Mouse (Mus musculus): Measurements from ENCODE around the gene Qrich1. TPM values are rescaled to one million over a fixed set of nuclear protein-coding genes. Genes with fewer than 3 reads are reported as not detected.
"Not testable (repeated sequence)": the region's sequence is repeated elsewhere in the genome, so short reads cannot be mapped to it uniquely, and the experiment has no call there.

The Qrich1 gene
- total RNA-seq, 2 experiments from 2014 or later, result 58.8 to 59.5 TPM

- intact Hi-C loops (cut with DNase I; ENCODE audit: low total_unique reads), result no loop called here
- no peak for DNase-seq
Measured at GRCm38 (mm10) chr9:108575321-108576297, 59.0 kb downstream of the Qrich1 start.

- no peak for DNase-seq
- intact Hi-C loops (cut with DNase I; ENCODE audit: low total_unique reads), result no loop called here
Measured at GRCm38 (mm10) chr9:108577025-108577424, 60.4 kb downstream of the Qrich1 start.

DNA sequence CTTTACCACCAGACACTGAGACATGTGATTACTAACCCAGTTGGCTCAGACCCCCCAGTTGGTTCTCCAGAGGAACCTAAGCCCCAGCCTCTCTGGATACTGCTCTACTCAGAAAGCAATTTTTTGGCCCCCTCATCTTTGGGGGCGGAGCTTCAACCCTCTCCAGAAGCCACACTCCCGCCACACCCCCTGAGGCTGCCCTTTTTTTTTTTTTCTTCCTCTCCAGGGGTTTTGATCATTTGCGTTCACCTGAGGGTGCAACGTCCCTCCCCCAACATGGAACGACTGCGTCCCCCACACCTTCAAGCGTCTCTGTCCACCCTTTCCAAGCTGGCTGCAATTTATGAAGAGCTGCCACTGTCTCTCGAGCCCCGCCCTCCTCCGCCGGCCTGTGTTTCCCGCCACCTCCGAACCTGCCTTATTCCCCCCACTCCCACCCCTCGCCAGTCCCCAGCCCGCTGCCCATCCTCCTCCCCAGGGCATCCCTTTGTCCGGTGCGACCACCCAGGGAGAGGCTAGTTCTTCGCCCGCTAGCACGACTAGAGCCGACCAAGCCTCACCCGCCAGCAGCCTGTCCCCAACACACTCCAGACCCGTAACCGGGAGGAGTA is 61.4 kb downstream of the Qrich1 start:
- peak; percentile 72 for DNase-seq
- intact Hi-C loops (cut with DNase I; ENCODE audit: low total_unique reads), result no loop called here

DNA sequence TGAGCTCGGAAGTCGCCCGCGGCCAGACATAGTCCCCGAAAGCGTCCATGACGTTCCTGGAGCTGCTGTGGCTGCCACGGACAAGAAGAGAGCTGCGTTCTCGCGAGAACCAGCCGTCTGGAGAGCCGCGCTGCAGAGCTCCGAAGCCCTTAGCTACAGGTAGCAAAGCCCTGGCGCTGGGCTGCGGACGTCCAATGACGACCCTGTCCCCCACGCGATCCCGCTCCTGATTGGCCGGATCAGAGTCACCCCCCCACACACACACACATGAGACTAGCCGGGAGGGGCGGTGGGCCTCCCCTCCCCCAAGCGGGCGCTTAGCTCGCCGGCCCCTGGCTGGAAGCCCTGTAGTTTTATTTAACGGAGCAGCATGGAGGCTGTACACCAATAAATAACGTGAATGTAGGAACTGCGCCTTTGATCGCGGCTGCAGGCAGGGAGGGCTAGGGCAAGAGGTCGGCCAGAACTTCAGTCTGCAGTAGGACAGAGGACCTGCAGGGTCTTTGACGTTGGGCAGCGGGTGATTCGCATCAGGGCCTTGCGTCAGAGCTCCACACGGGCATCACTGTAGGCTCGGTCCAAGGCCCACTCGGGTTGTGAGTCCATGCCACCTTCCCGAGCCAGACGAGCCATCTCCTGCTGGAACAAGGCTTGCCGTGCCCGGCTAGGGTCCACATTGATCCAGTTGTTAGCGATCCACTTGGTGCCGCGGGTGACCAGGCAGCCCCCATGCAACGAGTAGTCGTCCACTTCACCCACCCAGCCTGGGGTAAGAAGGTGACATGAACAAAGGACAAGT is 62.1 kb downstream of the Qrich1 start, which contains the start of gene Wdr6:
Wdr6 (minus strand) TSS at position 195 of the 799 bp plus-strand sequence.
- intact Hi-C loops (cut with DNase I; ENCODE audit: low total_unique reads), result no loop called here
- peak; percentile 94 for DNase-seq

DNA sequence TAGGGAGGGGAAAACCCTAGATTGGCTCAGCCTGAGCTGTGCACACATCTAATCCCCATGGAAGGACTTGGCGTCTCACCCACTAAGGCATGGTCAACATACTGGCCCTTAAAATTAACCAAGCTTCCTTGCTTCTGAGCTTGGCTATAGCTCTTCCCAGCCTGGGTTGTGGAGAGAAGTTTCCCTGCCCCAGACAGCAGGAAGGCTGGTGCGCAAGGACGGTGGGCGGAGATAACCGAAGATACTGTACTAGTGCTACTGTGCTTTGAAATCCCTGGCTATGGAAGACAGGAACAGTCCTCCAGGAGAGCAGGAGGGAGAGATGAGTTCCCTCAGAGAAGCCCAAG is 62.7 kb downstream of the Qrich1 start:
- intact Hi-C loops (cut with DNase I; ENCODE audit: low total_unique reads), result no loop called here
- DNase-seq, result no peak

DNA sequence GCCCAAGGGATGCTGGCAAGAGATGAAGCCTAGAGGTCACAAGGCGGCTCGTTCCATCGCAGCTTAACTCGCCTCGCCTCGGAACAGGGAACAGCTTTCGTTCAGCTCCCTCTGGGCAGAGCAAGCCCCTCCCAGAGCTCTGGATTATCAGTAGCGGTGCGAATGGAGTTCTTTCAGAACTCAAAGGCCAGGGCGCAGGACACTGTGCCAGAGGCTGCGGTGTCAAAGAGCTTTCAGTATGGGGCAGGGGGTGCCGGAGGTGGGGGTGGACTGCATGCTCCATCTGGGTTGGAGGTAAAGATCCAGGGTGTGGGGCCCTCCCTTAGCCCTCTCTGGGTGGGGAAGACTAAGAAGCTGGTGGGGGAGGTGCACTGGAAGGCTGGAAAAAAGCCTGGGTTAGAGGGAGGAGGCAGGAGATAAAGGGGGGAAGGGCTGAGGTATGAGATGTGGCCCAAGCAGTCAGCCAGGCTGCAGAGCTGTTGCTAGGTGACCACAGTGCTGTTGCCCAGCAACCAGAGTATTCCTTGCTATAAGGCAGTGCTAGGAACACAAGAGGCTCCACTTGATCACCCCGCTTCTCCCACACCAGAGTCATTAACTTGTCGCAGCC is 71.1 kb downstream of the Qrich1 start:
- DNase-seq, result peak; percentile 64

GRCm38 (mm10) chr9:108589229-108589628 is 72.6 kb downstream of the Qrich1 start:
- DNase-seq, result no peak
- intact Hi-C loops (cut with DNase I; ENCODE audit: low total_unique reads), result no loop called here

More for the DNA sequence above, 71.1 kb downstream of the Qrich1 start:
- intact Hi-C loops (cut with DNase I; ENCODE audit: low total_unique reads), result no loop called here

GRCm38 (mm10) chr9:108591462-108591861 is 74.9 kb downstream of the Qrich1 start:
- intact Hi-C loops (cut with DNase I; ENCODE audit: low total_unique reads), result no loop called here
- no peak for DNase-seq

GRCm38 (mm10) chr9:108594354-108594753 is 77.7 kb downstream of the Qrich1 start:
- no peak for DNase-seq
- intact Hi-C loops (cut with DNase I; ENCODE audit: low total_unique reads), result no loop called here

GRCm38 (mm10) chr9:108596998-108597764 is 80.6 kb downstream of the Qrich1 start, which contains the start of gene P4htm:
TSS of gene P4htm (minus strand) at chr9:108597667.
- intact Hi-C loops (cut with DNase I; ENCODE audit: low total_unique reads), result no loop called here
- peak; percentile 75 for DNase-seq

DNA sequence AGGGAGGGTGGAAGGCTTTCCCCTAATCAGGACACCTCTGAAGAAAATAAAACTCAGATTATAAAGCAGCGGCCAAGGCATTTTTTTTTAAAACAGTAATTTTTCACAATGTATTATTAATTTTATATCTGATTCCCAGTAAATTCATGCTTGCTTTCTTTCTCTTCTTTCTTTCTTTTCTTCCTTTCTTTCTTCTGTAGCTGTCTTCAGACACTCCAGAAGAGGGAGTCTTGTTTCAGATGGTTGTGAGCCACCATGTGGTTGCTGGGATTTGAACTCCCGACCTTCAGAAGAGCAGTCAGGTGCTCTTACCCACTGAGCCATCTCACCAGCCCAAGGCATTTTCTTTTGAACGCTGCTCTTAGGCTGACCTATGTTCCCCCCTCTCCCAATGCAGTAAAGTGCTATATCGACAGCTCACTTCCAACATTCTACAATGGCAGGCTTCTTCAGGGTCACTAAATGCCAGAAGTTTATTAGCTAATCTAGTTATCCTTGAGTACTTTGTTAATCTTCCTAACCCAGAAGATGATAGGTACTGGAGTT is 82.5 kb downstream of the Qrich1 start:
- intact Hi-C loops (cut with DNase I; ENCODE audit: low total_unique reads), result no loop called here

GRCm38 (mm10) chr9:108600011-108600410 is 83.4 kb downstream of the Qrich1 start:
- intact Hi-C loops (cut with DNase I; ENCODE audit: low total_unique reads), result no loop called here
- DNase-seq, result no peak

More for the DNA sequence above, 82.5 kb downstream of the Qrich1 start:
- no peak for DNase-seq

GRCm38 (mm10) chr9:108601986-108602385 is 85.4 kb downstream of the Qrich1 start:
- DNase-seq, result no peak
- intact Hi-C loops (cut with DNase I; ENCODE audit: low total_unique reads), result no loop called here

GRCm38 (mm10) chr9:108607929-108608328 is 91.3 kb downstream of the Qrich1 start:
- intact Hi-C loops (cut with DNase I; ENCODE audit: low total_unique reads); DNase-seq: not testable (repeated sequence)

DNA sequence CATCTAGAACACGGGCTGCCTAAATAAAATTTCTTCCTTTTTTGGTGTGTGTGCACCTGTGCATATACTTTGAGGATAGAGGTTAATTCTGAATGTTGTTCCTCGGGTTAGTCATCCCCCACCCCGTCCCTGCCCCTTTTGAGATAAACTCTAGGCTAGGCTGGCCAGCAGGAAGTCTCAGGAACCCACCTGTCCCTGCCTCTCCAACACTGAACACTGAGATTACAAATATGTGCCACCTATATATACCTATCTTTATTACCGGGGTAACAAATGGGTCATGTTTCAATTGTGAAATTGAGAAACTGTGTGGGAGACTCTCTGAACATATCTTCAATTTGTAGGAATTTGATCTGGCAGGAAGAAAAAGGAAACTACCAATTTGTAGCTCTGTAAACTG is 92.3 kb downstream of the Qrich1 start:
- intact Hi-C loops (cut with DNase I; ENCODE audit: low total_unique reads), result no loop called here
- DNase-seq, result no peak
